Mouse (Mus musculus) heart, postnatal 0 days (tissue): ENCODE data around the gene Esyt3. TPM values are rescaled to one million over a fixed set of nuclear protein-coding genes. Genes with fewer than 3 reads are reported as not detected.

Experiments used
- ATAC-seq: fragments of 200-750 bp; cut with Nextera tagmentation; 2 replicates; pipeline ENCODE4 v1.8.0; 2017; ENCODE audit warnings: low read depth, moderate number of reproducible peaks, moderate library complexity; ENCODE audit not compliant: insufficient read depth
- DNase-seq: peaks from one replicate; pipeline ENCODE4 v3.0.0-alpha.2; 2016; ENCODE audit warnings: low spot score
- H3K27ac ChIP-seq: fragments of 300-500 bp; sonication (generic); 2 replicates; pipeline ENCODE4 v1.5.1; 2014; ENCODE audit warnings: low read depth, mild to moderate bottlenecking
- H3K27me3 ChIP-seq: fragments of 300-500 bp; sonication (generic); 2 replicates; pipeline ENCODE4 v1.6.1; 2014; ENCODE audit warnings: low read length, mixed read lengths; ENCODE audit not compliant: control insufficient read depth, insufficient read depth
- H3K36me3 ChIP-seq: fragments of 300-500 bp; sonication (generic); replicated peaks from 2 replicates; pipeline ENCODE4 v1.6.1; 2014; ENCODE audit warnings: low read length, mixed read lengths; ENCODE audit not compliant: control insufficient read depth, insufficient read depth
- H3K4me1 ChIP-seq: fragments of 300-500 bp; sonication (generic); 2 replicates; pipeline ENCODE4 v1.6.1; 2014; ENCODE audit warnings: antibody characterized with exemption; ENCODE audit not compliant: control insufficient read depth, insufficient read depth
- H3K4me2 ChIP-seq: fragments of 300-500 bp; sonication (generic); 2 replicates; pipeline ENCODE4 v1.6.1; 2014; ENCODE audit warnings: low read depth, mild to moderate bottlenecking, low read length, moderate library complexity
- H3K4me3 ChIP-seq: fragments of 300-500 bp; sonication (generic); 2 replicates; pipeline ENCODE4 v1.5.1; 2014; ENCODE audit warnings: low read depth, low read length
- H3K9ac ChIP-seq: fragments of 300-500 bp; sonication (generic); replicated peaks from 2 replicates; pipeline ENCODE4 v1.6.1; 2014; ENCODE audit warnings: low read depth, low read length, mixed read lengths
- H3K9me3 ChIP-seq: fragments of 300-500 bp; sonication (generic); replicated peaks from 2 replicates; pipeline ENCODE4 v1.6.1; 2016; ENCODE audit warnings: low read length; ENCODE audit not compliant: control insufficient read depth
- CTCF ChIP-seq: IDR thresholded peaks from 2 replicates; pipeline ENCODE4 v1.5.1; 2016; ENCODE audit warnings: antibody characterized with exemption, control low read depth, low read depth
- EP300 ChIP-seq: IDR thresholded peaks from 2 replicates; pipeline ENCODE4 v1.6.1; 2016; ENCODE audit warnings: antibody characterized with exemption, low read depth
- WGBS: fragments of 180-500 bp; shearing (Covaris S2); extraction: QIAGEN DNeasy Blood & Tissue Kit; methylation state at CpG from one replicate; pipeline ENCODE4 v1.1.7; 2014; 5-methylcytosine and 5-hydroxymethylcytosine counted together
- polyA plus RNA-seq: library from polyadenylated mRNA; unstranded; fragments of >200 nt; fragmentation: Nextera tagmentation; extraction: Ambion mirVana; gene quantifications from 2 replicates; pipeline ENCODE4 v1.2.1, GENCODE M21; 2015
- total RNA-seq: library from RNA; depleted of rRNA; stranded (reverse); fragments of >200 nt; gene quantifications from 2 replicates; pipeline ENCODE4 v1.2.3, GENCODE M21; 2014; ENCODE audit warnings: low replicate concordance

Esyt3 gene
- total and polyA plus RNA-seq, 2 experiments from 2014 or later = 0.04 to 0.16 TPM

GRCm38 (mm10) chr9:99365906-99366305, 7.5 kb upstream of the Esyt3 start:
- 39% methylated on average over 3 of the region's 3 CpGs for WGBS
- no peak overlapping the region for H3K27ac ChIP-seq
- 0 out of 2 replicates have a peak, but pooled peaks cover 4% of the 10 kb centered on the region for H3K27me3 ChIP-seq
- no peak overlapping the region for H3K9ac ChIP-seq
- no peak overlapping the region for H3K4me2 ChIP-seq
- no peak for TF ChIP-seq CTCF
- DNase-seq = no peak
- H3K9me3 ChIP-seq = no peaks in the 10 kb centered on the region
- no peak for ATAC-seq
- H3K4me3 ChIP-seq = no peak overlapping the region
- no peaks in the 10 kb centered on the region for H3K36me3 ChIP-seq
- no peaks in the 10 kb centered on the region for H3K4me1 ChIP-seq

GRCm38 (mm10) chr9:99363076-99363475, 4.7 kb upstream of the Esyt3 start:
- H3K9me3 ChIP-seq = no peaks in the 10 kb centered on the region
- WGBS = 48% methylated on average over 8 of the region's 8 CpGs
- TF ChIP-seq EP300 (no peak), CTCF (no peak)
- H3K4me1 ChIP-seq = peaks cover 4% of the 10 kb centered on the region; the same call in 1 of the 2 replicates
- no peaks in the 10 kb centered on the region for H3K36me3 ChIP-seq
- no peak overlapping the region for H3K4me3 ChIP-seq
- H3K27me3 ChIP-seq = peaks cover 18% of the 10 kb centered on the region
- ATAC-seq (no peak), DNase-seq (no peak)
- no peak overlapping the region for H3K9ac ChIP-seq
- H3K4me2 ChIP-seq = no peak overlapping the region
- no peak overlapping the region for H3K27ac ChIP-seq

- no peaks in the 10 kb centered on the region for H3K36me3 ChIP-seq
- H3K27ac ChIP-seq = no peak overlapping the region
- no peak overlapping the region for H3K4me2 ChIP-seq
- peaks cover 30% of the 10 kb centered on the region for H3K27me3 ChIP-seq
- DNase-seq = no peak
- TF ChIP-seq CTCF (no peak), EP300 (no peak)
- H3K9ac ChIP-seq = no peak overlapping the region
- ATAC-seq = no peak
- no peak overlapping the region for H3K4me3 ChIP-seq
- WGBS = 64% methylated on average over 9 of the region's 9 CpGs
- H3K4me1 ChIP-seq = peaks cover 8% of the 10 kb centered on the region; the same call in 1 of the 2 replicates
- H3K9me3 ChIP-seq = no peaks in the 10 kb centered on the region
Measured at GRCm38 (mm10) chr9:99361946-99362345, 3.6 kb upstream of the Esyt3 start.

GRCm38 (mm10) chr9:99359012-99359411, 655 bp upstream of the Esyt3 start:
- WGBS = 82% methylated on average over 15 of the region's 15 CpGs
- Histone ChIP-seq H3K4me2 (no peak overlapping the region), H3K27me3 (peaks cover 50% of the 10 kb centered on the region), H3K36me3 (no peaks in the 10 kb centered on the region), H3K9ac (no peak overlapping the region), H3K4me3 (no peak overlapping the region), H3K9me3 (no peaks in the 10 kb centered on the region), H3K4me1 (peaks cover 8% of the 10 kb centered on the region; the same call in 1 of the 2 replicates), H3K27ac (no peak overlapping the region)
- DNase-seq (no peak), ATAC-seq (no peak)
- TF ChIP-seq CTCF (no peak), EP300 (no peak)

GRCm38 (mm10) chr9:99357561-99357920, 816 bp downstream of the Esyt3 start:
- ATAC-seq (0 out of 2 replicates have a peak, but pooled peaks have one; percentile 24), DNase-seq (no peak)
- H3K4me2 ChIP-seq = peak overlapping the region; percentile 54
- 2% methylated on average over 19 of the region's 19 CpGs for WGBS
- H3K4me3 ChIP-seq = peak overlapping the region; percentile 39
- H3K9ac ChIP-seq = no peak overlapping the region
- TF ChIP-seq EP300 (no peak), CTCF (no peak)
- peaks cover 8% of the 10 kb centered on the region; the same call in 1 of the 2 replicates for H3K4me1 ChIP-seq
- H3K36me3 ChIP-seq = no peaks in the 10 kb centered on the region
- H3K27ac ChIP-seq = no peak overlapping the region
- H3K9me3 ChIP-seq = no peaks in the 10 kb centered on the region
- peaks cover 51% of the 10 kb centered on the region for H3K27me3 ChIP-seq

GRCm38 (mm10) chr9:99355971-99356370, 2.4 kb downstream of the Esyt3 start:
- no peak for ATAC-seq
- TF ChIP-seq EP300 (no peak), CTCF (no peak)
- 39% methylated on average over 5 of the region's 5 CpGs for WGBS
- H3K36me3 ChIP-seq = no peaks in the 10 kb centered on the region
- H3K27me3 ChIP-seq = peaks cover 51% of the 10 kb centered on the region
- no peak overlapping the region for H3K9ac ChIP-seq
- no peaks in the 10 kb centered on the region for H3K9me3 ChIP-seq
- no peak overlapping the region for H3K4me3 ChIP-seq
- H3K4me2 ChIP-seq = no peak overlapping the region
- no peak overlapping the region for H3K27ac ChIP-seq
- no peak for DNase-seq
- peaks cover 8% of the 10 kb centered on the region; the same call in 1 of the 2 replicates for H3K4me1 ChIP-seq
